Mouse (Mus musculus): ENCODE results near the gene Rxfp1. TPM values are rescaled to one million over a fixed set of nuclear protein-coding genes. Genes with fewer than 3 reads are reported as not detected.

Rxfp1 gene
- polyA plus RNA-seq, 1 experiment from 2014 or later, result 1.4 TPM

DNA sequence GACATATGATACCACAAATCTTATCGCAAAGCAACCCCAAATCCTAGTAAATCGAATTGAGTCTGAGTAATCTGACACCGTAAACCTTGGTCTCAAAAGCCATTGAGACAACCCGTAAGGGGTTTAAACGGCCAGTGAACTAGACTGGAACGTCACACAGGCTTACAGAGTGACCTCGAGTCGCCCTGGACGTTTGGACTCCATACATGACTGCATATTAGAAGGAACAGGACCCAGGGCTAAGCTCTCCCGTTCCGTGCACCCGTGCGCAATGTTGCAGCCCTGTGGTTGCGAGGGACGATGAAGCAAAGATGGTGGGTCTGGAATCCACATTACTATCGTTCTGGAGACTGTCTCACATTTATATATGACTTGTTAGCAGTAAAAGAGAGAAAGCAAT, 65.5 kb downstream of the Rxfp1 start:
- Histone ChIP-seq H3K9ac (no peak overlapping the region), H3K4me3 (replicated peaks) (no peak overlapping the region), H3K27ac (replicated peaks) (no peak overlapping the region), H3K4me1 (no peaks in the 10 kb centered on the region), H3K36me3 (no peaks in the 10 kb centered on the region), H3K9me3 (replicated peaks) (no peaks in the 10 kb centered on the region), H3K27me3 (no peaks in the 10 kb centered on the region), H3K4me2 (replicated peaks) (no peak overlapping the region)
- WGBS, result 56% methylated on average over 16 of the region's 16 CpGs
- no peak for ATAC-seq (ENCODE audit: insufficient number of reproducible peaks, low FRiP score, low TSS enrichment, low read depth)

DNA sequence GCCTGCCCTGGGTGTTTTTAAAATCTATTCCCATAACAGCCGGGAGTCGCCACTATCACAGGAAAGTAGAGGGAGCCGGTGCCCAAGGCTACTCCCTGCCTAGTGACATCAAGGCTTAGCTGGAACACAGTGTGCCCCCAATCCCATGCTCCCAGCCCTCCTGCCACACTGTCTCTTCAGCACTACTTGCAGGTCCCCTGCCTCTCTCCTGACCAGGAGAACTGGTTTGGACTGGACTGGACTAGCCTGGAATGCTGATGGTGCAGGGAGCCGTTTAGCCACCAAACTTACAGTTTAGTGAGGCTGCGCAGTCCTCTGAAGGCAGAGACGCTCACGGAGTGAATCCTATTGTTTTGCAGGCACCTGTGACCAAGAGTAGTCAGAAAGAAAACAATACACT, 67.1 kb downstream of the Rxfp1 start:
- Histone ChIP-seq H3K27ac (replicated peaks) (no peak overlapping the region), H3K4me2 (replicated peaks) (no peak overlapping the region), H3K36me3 (no peaks in the 10 kb centered on the region), H3K4me3 (replicated peaks) (no peak overlapping the region), H3K27me3 (no peaks in the 10 kb centered on the region), H3K9ac (no peak overlapping the region), H3K4me1 (no peaks in the 10 kb centered on the region), H3K9me3 (replicated peaks) (no peaks in the 10 kb centered on the region)
- no peak for ATAC-seq (ENCODE audit: insufficient number of reproducible peaks, low FRiP score, low TSS enrichment, low read depth)
- WGBS, result 68% methylated on average over 7 of the region's 7 CpGs

DNA sequence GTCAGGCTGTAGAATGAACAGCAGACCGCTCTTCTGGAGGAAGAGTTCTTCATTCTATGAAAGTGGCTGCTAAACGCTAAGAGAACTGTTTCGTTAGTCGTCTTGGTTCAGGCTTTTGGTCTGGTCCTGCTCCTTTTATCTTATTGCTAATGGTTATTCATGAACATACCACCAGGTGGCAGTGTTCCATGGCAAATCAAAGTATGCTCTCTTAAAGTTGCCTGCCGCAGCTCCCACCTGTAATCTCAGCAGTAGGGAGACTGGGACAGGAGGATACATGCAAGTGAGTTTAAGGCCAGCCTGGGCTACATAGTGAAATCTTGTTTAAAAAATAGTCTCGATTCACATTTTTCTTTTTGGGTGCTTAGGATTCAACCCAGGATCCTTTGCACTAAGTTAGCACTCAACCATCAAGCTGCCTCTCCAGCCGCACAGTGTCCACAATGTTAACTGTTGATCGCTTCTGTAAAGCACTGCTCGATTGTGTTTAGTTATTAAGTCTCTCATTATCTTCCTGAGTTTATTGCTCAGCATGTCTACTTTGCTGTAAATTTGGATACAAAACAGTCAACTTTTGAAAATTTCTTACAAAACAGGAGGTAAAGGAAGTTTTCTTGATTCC, 72.8 kb downstream of the Rxfp1 start:
- WGBS, result 38% methylated on average over 9 of the region's 9 CpGs
- Histone ChIP-seq H3K4me1 (no peaks in the 10 kb centered on the region), H3K9me3 (replicated peaks) (no peaks in the 10 kb centered on the region), H3K36me3 (no peaks in the 10 kb centered on the region), H3K4me3 (replicated peaks) (no peak overlapping the region), H3K27me3 (no peaks in the 10 kb centered on the region), H3K9ac (no peak overlapping the region), H3K27ac (replicated peaks) (no peak overlapping the region), H3K4me2 (replicated peaks) (no peak overlapping the region)
- ATAC-seq (ENCODE audit: insufficient number of reproducible peaks, low FRiP score, low TSS enrichment, low read depth), result no peak

DNA sequence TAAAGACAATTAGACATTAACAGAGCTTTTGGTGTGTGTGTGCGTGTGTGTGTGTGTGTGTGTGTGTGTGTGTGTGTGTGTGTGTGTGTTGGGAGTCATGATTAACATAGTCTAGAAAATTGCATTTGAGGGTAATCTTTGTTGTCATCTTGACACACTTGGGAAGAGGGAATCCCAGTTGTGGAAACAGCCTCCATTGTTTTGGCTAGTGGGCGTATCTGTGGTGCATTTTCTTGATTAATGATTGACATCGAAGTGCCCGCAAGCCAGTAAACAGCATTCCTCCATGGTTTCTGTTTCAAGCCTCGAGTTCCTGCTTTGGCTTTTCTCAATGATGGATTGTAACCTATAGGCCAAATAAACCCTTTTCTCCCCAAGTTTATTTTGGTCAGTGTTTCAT, 81.0 kb downstream of the Rxfp1 start:
- 56% methylated on average over 5 of the region's 5 CpGs for WGBS

DNA sequence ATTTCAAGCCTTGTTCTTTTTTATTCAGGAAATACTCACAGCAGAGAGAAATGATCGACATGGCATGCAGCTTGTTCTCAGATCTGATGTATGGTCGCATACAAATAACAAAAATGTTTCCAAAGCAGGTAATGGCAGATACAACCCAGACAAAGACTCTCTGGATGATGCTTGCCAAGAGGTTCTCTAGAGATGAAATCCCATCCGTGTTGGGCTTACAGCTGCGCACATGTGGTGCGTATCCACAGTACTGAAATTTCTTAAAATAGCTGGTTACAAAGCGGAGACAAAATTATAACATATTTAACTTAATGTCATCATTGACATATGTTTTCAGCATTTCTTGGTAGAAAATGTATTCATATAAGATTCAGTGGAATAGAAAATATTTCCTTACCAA, 85.6 kb downstream of the Rxfp1 start:
- Histone ChIP-seq H3K9me3 (replicated peaks) (no peaks in the 10 kb centered on the region), H3K9ac (no peak overlapping the region)
- 53% methylated on average over 6 of the region's 6 CpGs for WGBS

More for the DNA sequence above, 81.0 kb downstream of the Rxfp1 start:
- Histone ChIP-seq H3K9me3 (replicated peaks) (no peaks in the 10 kb centered on the region), H3K27me3 (no peaks in the 10 kb centered on the region), H3K4me2 (replicated peaks) (no peak overlapping the region), H3K27ac (replicated peaks) (no peak overlapping the region), H3K9ac (no peak overlapping the region), H3K36me3 (no peaks in the 10 kb centered on the region), H3K4me3 (replicated peaks) (no peak overlapping the region), H3K4me1 (no peaks in the 10 kb centered on the region)
- no peak for ATAC-seq (ENCODE audit: insufficient number of reproducible peaks, low FRiP score, low TSS enrichment, low read depth)

DNA sequence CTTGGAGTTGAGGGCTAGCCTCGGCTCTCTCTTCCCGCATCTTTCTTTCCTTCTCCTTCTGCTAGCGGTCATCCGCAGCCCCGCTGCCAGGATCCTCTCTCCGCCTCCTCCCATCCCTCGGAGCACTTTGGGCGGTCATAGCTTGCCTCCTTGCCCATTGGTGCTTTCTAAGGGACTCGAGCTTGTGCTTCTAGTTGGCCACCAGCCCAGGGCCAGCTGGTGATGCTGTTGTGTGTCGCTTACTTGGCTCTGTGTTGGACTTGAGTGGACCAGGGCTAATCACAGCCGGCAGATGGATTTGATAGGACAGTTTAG, 108.3 kb downstream of the Rxfp1 start, which contains the start of gene Etfdh:
Gene Etfdh, minus strand, starts transcription at position 85 of the 315 bp plus-strand sequence.
- Histone ChIP-seq H3K4me3 (replicated peaks) (peak within 1 kb of the TSS; percentile 79), H3K36me3 (peaks cover 25% of the 10 kb centered on the region), H3K4me1 (peaks cover 8% of the 10 kb centered on the region; the same call in 1 of the 2 replicates), H3K9ac (peak within 1 kb of the TSS; percentile 70), H3K27ac (replicated peaks) (peak within 1 kb of the TSS; percentile 90), H3K27me3 (no peaks in the 10 kb centered on the region), H3K4me2 (replicated peaks) (peak within 1 kb of the TSS; percentile 75), H3K9me3 (replicated peaks) (0 out of 2 replicates have a peak, but pooled peaks cover 5% of the 10 kb centered on the region)
- ATAC-seq (ENCODE audit: insufficient number of reproducible peaks, low FRiP score, low TSS enrichment, low read depth), result peak; percentile 45
- WGBS, result under 1% methylated on average over 11 of the region's 11 CpGs

More for the DNA sequence above, 85.6 kb downstream of the Rxfp1 start:
- no peaks in the 10 kb centered on the region for H3K4me1 ChIP-seq
- no peaks in the 10 kb centered on the region for H3K36me3 ChIP-seq
- H3K27me3 ChIP-seq, result no peaks in the 10 kb centered on the region
- ATAC-seq (ENCODE audit: insufficient number of reproducible peaks, low FRiP score, low TSS enrichment, low read depth), result no peak
- H3K4me3 ChIP-seq (replicated peaks), result no peak overlapping the region
- no peak overlapping the region for H3K4me2 ChIP-seq (replicated peaks)
- no peak overlapping the region for H3K27ac ChIP-seq (replicated peaks)

GRCm38 (mm10) chr3:79628561-79629415, 108.9 kb downstream of the Rxfp1 start, which contains the start of gene 4930579G24Rik:
Gene 4930579G24Rik (plus strand): TSS chr3:79629079.
- ATAC-seq (ENCODE audit: insufficient number of reproducible peaks, low FRiP score, low TSS enrichment, low read depth), result peak; percentile 99
- Histone ChIP-seq H3K9ac (peak within 1 kb of the TSS; percentile 70), H3K27ac (replicated peaks) (peak within 1 kb of the TSS; percentile 90), H3K9me3 (replicated peaks) (0 out of 2 replicates have a peak, but pooled peaks cover 5% of the 10 kb centered on the region), H3K4me1 (peaks cover 8% of the 10 kb centered on the region; the same call in 1 of the 2 replicates), H3K4me2 (replicated peaks) (peak within 1 kb of the TSS; percentile 75), H3K4me3 (replicated peaks) (peak within 1 kb of the TSS; percentile 79), H3K36me3 (peaks cover 23% of the 10 kb centered on the region), H3K27me3 (no peaks in the 10 kb centered on the region)
- WGBS, result under 1% methylated on average over 60 of the region's 60 CpGs

DNA sequence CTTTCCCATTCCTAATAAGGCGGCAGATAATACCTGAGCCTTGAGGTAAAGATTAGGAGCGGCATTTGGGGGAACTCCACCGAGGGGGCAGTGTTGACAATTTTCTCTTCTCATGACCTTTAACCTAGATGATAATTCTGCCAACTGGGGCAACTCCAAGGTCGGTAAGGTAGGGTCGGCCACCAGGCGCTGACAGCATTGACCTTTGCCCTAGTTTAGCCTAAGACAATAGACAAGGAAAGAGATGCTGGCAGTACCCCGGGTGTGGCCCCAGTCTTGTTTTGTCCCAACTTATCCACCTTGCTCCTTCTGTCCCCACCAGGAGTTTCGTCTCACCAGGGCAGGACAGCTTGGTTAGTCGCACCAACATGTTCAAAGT, 109.5 kb downstream of the Rxfp1 start:
- Histone ChIP-seq H3K36me3 (peaks cover 18% of the 10 kb centered on the region), H3K4me1 (peaks cover 8% of the 10 kb centered on the region; the same call in 1 of the 2 replicates), H3K4me2 (replicated peaks) (peak overlapping the region; percentile 75), H3K27me3 (no peaks in the 10 kb centered on the region), H3K9me3 (replicated peaks) (0 out of 2 replicates have a peak, but pooled peaks cover 2% of the 10 kb centered on the region), H3K4me3 (replicated peaks) (peak overlapping the region; percentile 79), H3K27ac (replicated peaks) (peak overlapping the region; percentile 78), H3K9ac (peak overlapping the region; percentile 68)
- no peak for ATAC-seq (ENCODE audit: insufficient number of reproducible peaks, low FRiP score, low TSS enrichment, low read depth)
- 0% methylated on average over 9 of the region's 9 CpGs for WGBS

GRCm38 (mm10) chr3:79627484-79628181, 110.0 kb downstream of the Rxfp1 start:
- ATAC-seq (ENCODE audit: insufficient number of reproducible peaks, low FRiP score, low TSS enrichment, low read depth), result no peak
- H3K4me1 ChIP-seq, result peaks cover 8% of the 10 kb centered on the region; the same call in 1 of the 2 replicates
- H3K4me3 ChIP-seq (replicated peaks), result peak overlapping the region; percentile 79
- H3K4me2 ChIP-seq (replicated peaks), result peak overlapping the region; percentile 75
- H3K36me3 ChIP-seq, result peaks cover 16% of the 10 kb centered on the region
- H3K9me3 ChIP-seq (replicated peaks), result no peaks in the 10 kb centered on the region
- H3K27ac ChIP-seq (replicated peaks), result peak overlapping the region; percentile 78; the same call in 1 of the 2 replicates
- WGBS, result 24% methylated on average over 10 of the region's 10 CpGs
- no peaks in the 10 kb centered on the region for H3K27me3 ChIP-seq
- H3K9ac ChIP-seq, result peak overlapping the region; percentile 68

- no peaks in the 10 kb centered on the region for H3K27me3 ChIP-seq
- no peak overlapping the region for H3K27ac ChIP-seq (replicated peaks)
- no peaks in the 10 kb centered on the region for H3K4me1 ChIP-seq
- no peaks in the 10 kb centered on the region for H3K9me3 ChIP-seq (replicated peaks)
- no peak overlapping the region for H3K9ac ChIP-seq
- no peak overlapping the region for H3K4me3 ChIP-seq (replicated peaks)
- ATAC-seq (ENCODE audit: insufficient number of reproducible peaks, low FRiP score, low TSS enrichment, low read depth), result no peak
- H3K36me3 ChIP-seq, result peaks cover 39% of the 10 kb centered on the region
- H3K4me2 ChIP-seq (replicated peaks), result no peak overlapping the region
- 93% methylated on average over 2 of the region's 2 CpGs for WGBS
Observed at GRCm38 (mm10) chr3:79609886-79610285, 127.8 kb downstream of the Rxfp1 start.

DNA sequence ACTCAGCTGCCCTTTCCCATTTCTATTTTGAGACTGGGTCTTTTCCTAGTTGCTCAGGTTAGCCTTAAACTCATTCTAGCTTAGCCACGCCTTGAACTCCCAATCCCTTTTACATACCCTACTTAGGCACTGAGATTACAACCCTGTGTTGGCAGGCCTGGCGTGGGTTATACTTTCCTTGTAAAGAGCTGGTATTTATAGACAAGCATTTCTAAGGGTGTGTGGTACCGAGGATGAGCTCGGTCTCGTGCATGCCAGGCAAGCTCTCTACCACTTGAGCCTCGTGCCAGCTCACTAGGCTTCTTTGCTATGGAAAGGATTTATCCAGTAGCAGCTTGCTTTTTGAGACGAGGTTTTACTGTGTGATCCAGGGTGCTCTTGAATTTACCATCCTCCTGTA, 142.2 kb downstream of the Rxfp1 start:
- H3K4me1 ChIP-seq, result peaks cover 11% of the 10 kb centered on the region
- 87% methylated on average over 7 of the region's 7 CpGs for WGBS
- no peak overlapping the region for H3K9ac ChIP-seq
- no peaks in the 10 kb centered on the region for H3K27me3 ChIP-seq
- no peak for ATAC-seq (ENCODE audit: insufficient number of reproducible peaks, low FRiP score, low TSS enrichment, low read depth)
- no peak overlapping the region for H3K4me2 ChIP-seq (replicated peaks)
- no peaks in the 10 kb centered on the region for H3K9me3 ChIP-seq (replicated peaks)
- peaks cover 50% of the 10 kb centered on the region for H3K36me3 ChIP-seq
- H3K4me3 ChIP-seq (replicated peaks), result no peak overlapping the region
- H3K27ac ChIP-seq (replicated peaks), result no peak overlapping the region
